Mouse (Mus musculus): ENCODE data around the gene Asah2. TPM values are rescaled to one million over a fixed set of nuclear protein-coding genes. Genes with fewer than 3 reads are reported as not detected.

Asah2 gene
- polyA plus RNA-seq (2014; fragmentation: Nextera tagmentation; extraction: Ambion mirVana), result 0.88 and 1.0 TPM in 2 replicates

DNA sequence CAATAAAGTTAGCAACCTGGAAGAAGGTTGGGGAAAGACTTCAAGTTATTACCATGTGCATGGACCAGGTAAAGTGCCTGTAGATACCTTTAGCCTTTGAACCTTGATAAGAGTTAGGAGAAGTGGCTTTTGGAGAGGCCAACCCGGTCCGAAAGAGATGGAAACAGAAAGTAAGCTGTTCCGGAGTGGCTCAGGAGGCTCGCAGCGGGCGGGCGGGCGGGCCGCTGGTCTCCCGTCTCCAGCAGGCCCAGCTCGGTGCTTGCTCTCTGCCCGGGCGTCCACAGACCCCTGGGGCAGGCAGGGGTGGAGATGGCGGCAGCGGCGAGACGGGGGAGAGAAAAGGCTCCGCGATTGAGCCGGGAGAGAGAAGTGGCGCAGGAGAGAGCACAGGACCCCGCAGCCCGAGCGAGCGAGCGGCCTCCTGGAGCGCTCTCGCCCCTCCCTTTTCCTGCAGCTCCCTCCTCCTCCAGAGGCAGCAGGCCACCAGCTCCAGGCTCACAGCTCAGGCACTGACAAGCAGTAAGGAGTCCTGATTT, at the start of gene Asah2:
Asah2 (minus strand) TSS at position 441 of the 536 bp plus-strand sequence.
- no peaks in the 10 kb centered on the region for H3K36me3 ChIP-seq (ENCODE audit: control insufficient read depth, insufficient read depth, low read length)
- H3K4me2 ChIP-seq (ENCODE audit: low read depth), result peak within 1 kb of the TSS; percentile 51
- ATAC-seq (ENCODE audit: insufficient read depth, low FRiP score, low TSS enrichment) (peak; percentile 93), DNase-seq (ENCODE audit: low spot score) (peak; percentile 78)
- H3K9ac ChIP-seq (ENCODE audit: low read length), result peak within 1 kb of the TSS; percentile 89
- H3K9me3 ChIP-seq (ENCODE audit: control insufficient read depth, low read length), result no peaks in the 10 kb centered on the region
- peaks cover 2% of the 10 kb centered on the region; the same call in 1 of the 2 replicates for H3K4me1 ChIP-seq (ENCODE audit: control insufficient read depth, insufficient read depth, low read length)
- peak within 1 kb of the TSS; percentile 15; the same call in 1 of the 2 replicates for H3K27ac ChIP-seq (ENCODE audit: low read depth, low read length)
- 0% methylated on average over 26 of the region's 28 CpGs for WGBS
- H3K4me3 ChIP-seq (ENCODE audit: low read depth, low read length), result peak within 1 kb of the TSS; percentile 54
- no peaks in the 10 kb centered on the region for H3K27me3 ChIP-seq (ENCODE audit: control insufficient read depth, insufficient read depth, low read length)

- DNase-seq (ENCODE audit: low spot score) (no peak), ATAC-seq (ENCODE audit: insufficient read depth, low FRiP score, low TSS enrichment) (no peak)
- Histone ChIP-seq H3K36me3 (ENCODE audit: control insufficient read depth, insufficient read depth, low read length) (no peaks in the 10 kb centered on the region), H3K27ac (ENCODE audit: low read depth, low read length) (no peak overlapping the region), H3K9ac (ENCODE audit: low read length) (no peak overlapping the region), H3K4me2 (ENCODE audit: low read depth) (no peak overlapping the region), H3K4me1 (ENCODE audit: control insufficient read depth, insufficient read depth, low read length) (no peaks in the 10 kb centered on the region), H3K9me3 (ENCODE audit: control insufficient read depth, low read length) (no peaks in the 10 kb centered on the region), H3K4me3 (ENCODE audit: low read depth, low read length) (no peak overlapping the region), H3K27me3 (ENCODE audit: control insufficient read depth, insufficient read depth, low read length) (no peaks in the 10 kb centered on the region)
- WGBS, result 89% methylated on average over 6 of the region's 6 CpGs
These were observed 49.0 kb upstream of the Asah2 start for GRCm38 (mm10) chr19:32157045-32157444.

- WGBS, result 81% methylated on average over 6 of the region's 6 CpGs
- ATAC-seq (ENCODE audit: insufficient read depth, low FRiP score, low TSS enrichment) (no peak), DNase-seq (ENCODE audit: low spot score) (no peak)
- Histone ChIP-seq H3K4me3 (ENCODE audit: low read depth, low read length) (no peak overlapping the region), H3K9me3 (ENCODE audit: control insufficient read depth, low read length) (no peaks in the 10 kb centered on the region), H3K27me3 (ENCODE audit: control insufficient read depth, insufficient read depth, low read length) (no peaks in the 10 kb centered on the region), H3K4me1 (ENCODE audit: control insufficient read depth, insufficient read depth, low read length) (no peaks in the 10 kb centered on the region), H3K27ac (ENCODE audit: low read depth, low read length) (no peak overlapping the region), H3K36me3 (ENCODE audit: control insufficient read depth, insufficient read depth, low read length) (no peaks in the 10 kb centered on the region), H3K9ac (ENCODE audit: low read length) (no peak overlapping the region), H3K4me2 (ENCODE audit: low read depth) (no peak overlapping the region)
These were observed 44.5 kb upstream of the Asah2 start for GRCm38 (mm10) chr19:32152529-32152928.

DNA sequence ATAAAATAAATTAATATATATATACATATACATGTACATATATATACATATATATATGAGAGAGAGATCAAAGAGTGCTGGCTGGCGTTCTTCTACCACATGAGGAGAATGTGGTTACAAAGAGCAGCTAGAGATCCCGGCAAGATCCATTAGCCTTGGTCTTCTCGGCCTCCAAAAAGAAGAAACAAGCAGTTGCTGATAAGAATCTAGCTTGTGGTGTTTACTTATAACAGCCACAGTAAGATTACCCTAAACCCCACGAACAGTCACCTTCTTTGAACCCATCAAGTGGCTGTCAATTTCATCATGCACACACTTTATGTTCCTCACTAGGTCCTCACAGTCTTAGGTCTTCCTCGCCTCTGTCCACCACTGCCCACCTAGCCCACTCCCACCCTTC, 40.7 kb upstream of the Asah2 start:
- DNase-seq (ENCODE audit: low spot score) (no peak), ATAC-seq (ENCODE audit: insufficient read depth, low FRiP score, low TSS enrichment) (no peak)
- Histone ChIP-seq H3K27me3 (ENCODE audit: control insufficient read depth, insufficient read depth, low read length) (no peaks in the 10 kb centered on the region), H3K4me2 (ENCODE audit: low read depth) (no peak overlapping the region), H3K36me3 (ENCODE audit: control insufficient read depth, insufficient read depth, low read length) (no peaks in the 10 kb centered on the region), H3K4me1 (ENCODE audit: control insufficient read depth, insufficient read depth, low read length) (no peaks in the 10 kb centered on the region), H3K27ac (ENCODE audit: low read depth, low read length) (no peak overlapping the region), H3K4me3 (ENCODE audit: low read depth, low read length) (no peak overlapping the region), H3K9ac (ENCODE audit: low read length) (no peak overlapping the region), H3K9me3 (ENCODE audit: control insufficient read depth, low read length) (no peaks in the 10 kb centered on the region)
- WGBS, result 91% methylated on average over 5 of the region's 5 CpGs

GRCm38 (mm10) chr19:32142383-32142782, 34.4 kb upstream of the Asah2 start:
- Histone ChIP-seq H3K27ac (ENCODE audit: low read depth, low read length) (no peak overlapping the region), H3K4me1 (ENCODE audit: control insufficient read depth, insufficient read depth, low read length) (no peaks in the 10 kb centered on the region), H3K9me3 (ENCODE audit: control insufficient read depth, low read length) (no peaks in the 10 kb centered on the region), H3K27me3 (ENCODE audit: control insufficient read depth, insufficient read depth, low read length) (no peaks in the 10 kb centered on the region), H3K9ac (ENCODE audit: low read length) (no peak overlapping the region), H3K4me2 (ENCODE audit: low read depth) (no peak overlapping the region), H3K36me3 (ENCODE audit: control insufficient read depth, insufficient read depth, low read length) (no peaks in the 10 kb centered on the region), H3K4me3 (ENCODE audit: low read depth, low read length) (no peak overlapping the region)
- 88% methylated on average over 6 of the region's 6 CpGs for WGBS
- no peak for DNase-seq (ENCODE audit: low spot score)
- no peak for ATAC-seq (ENCODE audit: insufficient read depth, low FRiP score, low TSS enrichment)

DNA sequence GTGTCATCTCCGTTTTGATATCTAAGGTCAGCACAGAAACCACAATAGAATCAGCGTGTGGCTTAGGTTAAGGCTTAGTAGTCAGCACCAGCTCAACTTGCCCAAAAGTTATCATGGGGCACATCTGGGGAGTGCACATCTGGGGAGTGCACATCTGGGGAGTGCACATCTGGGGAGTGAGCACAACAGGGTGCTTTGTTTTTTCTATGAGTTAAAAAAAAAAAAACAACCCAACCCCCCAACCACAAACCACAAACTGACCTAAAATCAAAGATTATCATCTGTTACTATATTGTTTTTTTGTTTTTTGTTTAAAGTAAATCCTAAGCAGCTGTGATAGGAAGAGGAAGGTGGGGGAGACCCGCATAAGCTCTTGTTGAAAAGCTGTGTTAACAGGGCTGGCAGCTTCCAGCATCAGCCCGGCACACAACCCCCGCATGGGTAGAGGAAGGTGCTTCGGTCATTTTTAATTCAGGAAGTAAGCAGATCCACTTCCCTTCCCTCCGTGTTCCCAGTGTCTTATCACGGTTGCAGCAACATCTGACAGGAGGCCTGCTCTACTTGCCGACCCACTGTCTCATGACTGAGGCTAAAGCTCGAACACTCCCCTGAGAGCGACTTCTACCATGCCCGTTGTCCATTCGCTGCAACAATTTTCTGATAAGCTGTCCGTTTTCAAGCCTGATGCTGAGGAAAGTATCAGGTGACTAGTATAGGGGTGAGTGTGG, 30.5 kb upstream of the Asah2 start:
- H3K4me2 ChIP-seq (ENCODE audit: low read depth), result no peak overlapping the region
- no peak overlapping the region for H3K4me3 ChIP-seq (ENCODE audit: low read depth, low read length)
- no peaks in the 10 kb centered on the region for H3K4me1 ChIP-seq (ENCODE audit: control insufficient read depth, insufficient read depth, low read length)
- no peak for ATAC-seq (ENCODE audit: insufficient read depth, low FRiP score, low TSS enrichment)
- no peaks in the 10 kb centered on the region for H3K27me3 ChIP-seq (ENCODE audit: control insufficient read depth, insufficient read depth, low read length)
- no peaks in the 10 kb centered on the region for H3K36me3 ChIP-seq (ENCODE audit: control insufficient read depth, insufficient read depth, low read length)
- H3K27ac ChIP-seq (ENCODE audit: low read depth, low read length), result no peak overlapping the region
- H3K9ac ChIP-seq (ENCODE audit: low read length), result no peak overlapping the region
- 85% methylated on average over 14 of the region's 14 CpGs for WGBS
- H3K9me3 ChIP-seq (ENCODE audit: control insufficient read depth, low read length), result no peaks in the 10 kb centered on the region
- no peak for DNase-seq (ENCODE audit: low spot score)

- no peak overlapping the region for H3K27ac ChIP-seq (ENCODE audit: low read depth, low read length)
- H3K9me3 ChIP-seq (ENCODE audit: control insufficient read depth, low read length), result no peaks in the 10 kb centered on the region
- no peaks in the 10 kb centered on the region for H3K4me1 ChIP-seq (ENCODE audit: control insufficient read depth, insufficient read depth, low read length)
- 90% methylated on average over 5 of the region's 5 CpGs for WGBS
- H3K9ac ChIP-seq (ENCODE audit: low read length), result no peak overlapping the region
- H3K4me3 ChIP-seq (ENCODE audit: low read depth, low read length), result no peak overlapping the region
- H3K27me3 ChIP-seq (ENCODE audit: control insufficient read depth, insufficient read depth, low read length), result no peaks in the 10 kb centered on the region
- ATAC-seq (ENCODE audit: insufficient read depth, low FRiP score, low TSS enrichment) (no peak), DNase-seq (ENCODE audit: low spot score) (no peak)
- no peak overlapping the region for H3K4me2 ChIP-seq (ENCODE audit: low read depth)
- H3K36me3 ChIP-seq (ENCODE audit: control insufficient read depth, insufficient read depth, low read length), result no peaks in the 10 kb centered on the region
These were observed 29.9 kb upstream of the Asah2 start for GRCm38 (mm10) chr19:32137904-32138303.

DNA sequence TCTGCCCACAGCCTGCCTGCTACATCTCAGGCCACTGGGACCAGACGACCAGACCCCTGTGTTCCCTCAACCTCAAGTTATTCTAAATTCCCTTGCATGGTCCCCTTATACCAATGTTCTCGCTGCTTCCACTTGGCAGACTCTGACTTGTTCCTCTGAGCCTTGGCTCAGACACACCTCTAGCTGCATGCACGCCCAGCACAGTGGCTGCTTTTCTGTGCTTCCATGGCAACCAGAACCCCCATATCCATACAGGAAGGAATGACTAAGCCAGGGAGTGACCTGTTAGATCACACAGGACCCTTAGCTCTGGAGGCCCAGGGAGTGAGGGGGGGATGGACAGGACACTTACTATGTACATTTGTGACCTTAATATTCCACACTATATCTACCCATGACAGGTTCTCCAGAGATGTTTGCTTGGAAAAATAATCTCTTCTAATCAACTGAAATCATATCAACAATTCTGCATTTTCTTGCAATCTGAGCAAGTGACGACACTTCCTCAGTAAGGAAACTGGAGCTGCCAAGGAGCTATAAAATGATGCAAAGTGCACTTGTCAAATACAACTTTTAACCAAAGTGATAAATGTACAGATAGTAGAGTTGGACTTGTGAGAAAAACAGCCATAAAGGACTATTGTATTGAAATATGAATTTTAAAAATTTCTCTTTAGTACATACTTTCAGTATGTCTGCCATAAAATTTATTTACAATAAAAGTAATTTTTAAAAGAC, 29.0 kb upstream of the Asah2 start:
- no peaks in the 10 kb centered on the region for H3K27me3 ChIP-seq (ENCODE audit: control insufficient read depth, insufficient read depth, low read length)
- ATAC-seq (ENCODE audit: insufficient read depth, low FRiP score, low TSS enrichment) (no peak), DNase-seq (ENCODE audit: low spot score) (no peak)
- no peak overlapping the region for H3K4me3 ChIP-seq (ENCODE audit: low read depth, low read length)
- no peak overlapping the region for H3K4me2 ChIP-seq (ENCODE audit: low read depth)
- no peaks in the 10 kb centered on the region for H3K4me1 ChIP-seq (ENCODE audit: control insufficient read depth, insufficient read depth, low read length)
- H3K36me3 ChIP-seq (ENCODE audit: control insufficient read depth, insufficient read depth, low read length), result no peaks in the 10 kb centered on the region
- H3K9ac ChIP-seq (ENCODE audit: low read length), result no peak overlapping the region
- 66% methylated on average over 4 of the region's 4 CpGs for WGBS
- no peak overlapping the region for H3K27ac ChIP-seq (ENCODE audit: low read depth, low read length)
- no peaks in the 10 kb centered on the region for H3K9me3 ChIP-seq (ENCODE audit: control insufficient read depth, low read length)
